ENCODE assay signal across 8 mouse cellular contexts in the genomic region with DNA sequence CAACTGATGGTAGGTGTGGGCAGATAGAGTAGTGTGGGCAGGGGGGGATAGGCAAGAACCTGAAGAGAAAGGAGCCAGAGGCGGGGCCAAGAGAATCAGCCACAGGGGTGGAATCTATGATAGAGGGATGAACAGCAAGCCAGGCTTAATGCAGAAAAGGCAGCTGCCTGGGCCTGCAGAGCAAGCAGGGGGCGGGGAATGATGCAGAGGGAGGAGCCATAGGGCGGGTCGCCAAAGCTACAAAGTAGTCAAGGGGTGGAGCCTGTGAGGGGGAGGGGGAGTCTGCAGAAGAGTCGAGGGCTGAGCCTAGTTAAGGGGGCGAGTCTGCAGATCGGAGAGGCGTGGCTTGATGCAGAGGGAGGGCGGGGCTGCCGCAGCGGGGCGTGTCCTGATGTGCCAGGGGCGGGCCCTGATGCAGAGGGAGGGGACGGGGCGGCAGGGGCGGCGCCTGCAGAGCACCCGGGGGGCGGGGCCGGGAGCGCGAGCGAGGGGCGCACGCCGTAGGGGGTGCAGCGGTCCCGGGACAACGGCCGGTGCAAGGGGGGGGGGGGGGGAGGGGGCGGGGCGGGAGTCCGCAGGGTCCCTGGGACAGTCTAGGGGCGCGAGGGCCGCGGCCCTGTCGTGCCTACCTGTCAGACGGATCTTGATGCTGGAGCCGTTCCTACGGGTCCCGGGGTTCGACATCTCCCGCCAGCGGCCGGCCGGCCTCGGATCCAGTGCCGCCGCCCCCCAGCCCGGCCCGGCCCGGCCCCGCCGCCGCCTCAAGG. TPM values are rescaled to one million over a fixed set of nuclear protein-coding genes. Genes with fewer than 3 reads are reported as not detected.
A peak's percentile ranks its signal among the peaks of the same experiment; 100 is the strongest.
DNase-seq lines count a peak whose midpoint lies in the region; ATAC-seq and TF ChIP-seq lines count a peak whose summit lies in the region.

No protein-coding gene starts in this region.

- H3K4me1 ChIP-seq in ES-E14 (ENCODE audit: control insufficient read depth in 2 of 2, insufficient read depth in 2 of 2, low read length in 2 of 2, poor library complexity in 1 of 2), result peaks cover 2 to 14% of the 10 kb centered on the region in 2 experiments; a peak in 3 of 4 replicates
- peaks cover 27% of the 10 kb centered on the region for H3K4me1 ChIP-seq in forebrain, embryonic 13.5 days
- peaks cover 45% of the 10 kb centered on the region for H3K4me1 ChIP-seq in neural tube, embryonic 15.5 days

- H3K36me3 ChIP-seq in ES-E14 (ENCODE audit: control insufficient read depth, insufficient read depth, low read length, poor library complexity, severe bottlenecking), result no peaks in the 10 kb centered on the region
- no peaks in the 10 kb centered on the region for H3K36me3 ChIP-seq in forebrain, embryonic 13.5 days (ENCODE audit: poor library complexity, severe bottlenecking)
- no peaks in the 10 kb centered on the region for H3K36me3 ChIP-seq in neural tube, embryonic 15.5 days

- peak overlapping the region; percentile 76 for H3K4me2 ChIP-seq in forebrain, embryonic 13.5 days
- H3K4me2 ChIP-seq in neural tube, embryonic 15.5 days, result peak overlapping the region; percentile 71

- in situ Hi-C loops in ES-E14 (cut with MboI; ENCODE audit: low sequenced_read_pairs in 2 of 2, unreplicated experiment in 2 of 2), result no loop called here

- 1% methylated on average over 15 of the region's 56 CpGs for WGBS in forebrain, embryonic 13.5 days
- WGBS in neural tube, embryonic 15.5 days, result under 1% methylated on average over 26 of the region's 56 CpGs

- H3K9ac ChIP-seq in ES-E14 (ENCODE audit: insufficient read depth, low read depth, low read length, poor library complexity, severe bottlenecking), result peak overlapping the region; percentile 91
- H3K9ac ChIP-seq in forebrain, embryonic 13.5 days, result peak overlapping the region; percentile 94
- H3K9ac ChIP-seq in neural tube, embryonic 15.5 days (replicated peaks), result peak overlapping the region; percentile 98

- intact Hi-C loops in heart, postnatal 10 days (cut with DNase I), result loop anchor here (5.0 kb wide), 2 partner anchors 53 to 88 kb away; no protein-coding TSS in a partner anchor

- peak overlapping the region; percentile 76 to 89 for H3K4me3 ChIP-seq in ES-E14 (ENCODE audit: insufficient read depth in 1 of 2, low read depth in 1 of 2, low read length in 2 of 2, poor library complexity in 1 of 2, severe bottlenecking in 1 of 2)
- H3K4me3 ChIP-seq in forebrain, embryonic 13.5 days, result peak overlapping the region; percentile 84
- H3K4me3 ChIP-seq in neural tube, embryonic 15.5 days (replicated peaks), result peak overlapping the region; percentile 95

- peak overlapping the region; percentile 78 for H3K27ac ChIP-seq in ES-E14 (ENCODE audit: insufficient read depth, low read depth, low read length, poor library complexity, severe bottlenecking)
- peak overlapping the region; percentile 83 for H3K27ac ChIP-seq in forebrain, embryonic 13.5 days
- peak overlapping the region; percentile 91 for H3K27ac ChIP-seq in neural tube, embryonic 15.5 days (replicated peaks)

- 0 out of 2 replicates have a peak, but pooled peaks cover 10% of the 10 kb centered on the region for H3K27me3 ChIP-seq in forebrain, embryonic 13.5 days
- H3K27me3 ChIP-seq in neural tube, embryonic 15.5 days (replicated peaks), result no peaks in the 10 kb centered on the region

- peak; percentile 98 for DNase-seq in ES-E14 (ENCODE audit: low read depth, low spot score)
- peak; percentile 85 to 91 for DNase-seq in heart, postnatal 10 days
- DNase-seq in kidney, postnatal 4 days, result peak; percentile 95 to 97
- DNase-seq in lung, adult 18-20 months, result peak; percentile 89 to 92
- peak; percentile 96 for DNase-seq in testis, postnatal 10 days (ENCODE audit: low spot score)

- H3K9me3 ChIP-seq in ES-E14 (ENCODE audit: control insufficient read depth, insufficient read depth, low read depth, low read length), result no peaks in the 10 kb centered on the region
- no peaks in the 10 kb centered on the region for H3K9me3 ChIP-seq in forebrain, embryonic 13.5 days (replicated peaks)
- H3K9me3 ChIP-seq in neural tube, embryonic 15.5 days (replicated peaks), result no peaks in the 10 kb centered on the region

- peak; percentile 27; the same call in 1 of the 2 replicates for ATAC-seq in cerebellum, adult (ENCODE audit: insufficient number of reproducible peaks, low FRiP score, low TSS enrichment)
- peak; percentile 73 for ATAC-seq in forebrain, embryonic 13.5 days
- peak; percentile 77 for ATAC-seq in neural tube, embryonic 15.5 days (ENCODE audit: low FRiP score)

TF ChIP-seq in ES-E14, 5 proteins besides CTCF, POLR2A, EP300 and RAD21:
- TF ChIP-seq ZNF384 (IDR thresholded peaks at IDR 0.05; ENCODE audit: low read depth, low read length) (no peak), HCFC1 (IDR thresholded peaks at IDR 0.05; ENCODE audit: borderline replicate concordance, insufficient read depth, low read length) (no peak), MAFK (IDR thresholded peaks at IDR 0.05; ENCODE audit: insufficient read depth, low read depth, low read length) (no peak), ZC3H11A (IDR thresholded peaks at IDR 0.05; ENCODE audit: borderline replicate concordance, low read depth, low read length) (no peak), CHD2 (IDR thresholded peaks at IDR 0.05; ENCODE audit: low read depth, low read length) (no peak)
TF ChIP-seq in ES-E14: peak in this region for 0.

RNA-seq across cellular contexts. Expression of a gene that starts 0.6 kb away (rescaled TPM):
- total RNA-seq in ES-E14 (2012; rRNA removed), result 17.9 and 19.2 TPM in 2 replicates
- 16.8 and 18.1 TPM in 2 replicates for polyA plus RNA-seq in forebrain, embryonic 13.5 days (2015; fragmentation: Nextera tagmentation; extraction: Ambion mirVana)
- 10 to 100 TPM; 28.7 to 33.6 TPM for total RNA-seq in heart, postnatal 10 days (2021)
- 22.4 and 23.7 TPM in 2 replicates for polyA plus RNA-seq in neural tube, embryonic 15.5 days (2015; fragmentation: Nextera tagmentation; extraction: Ambion mirVana)

Comparison
In these comparisons a context has a peak if more than half of its experiments do, and no peak if none do; other contexts are left out.
1. Peak in every context shown above with its lines: DNase-seq, ATAC-seq, H3K4me3 ChIP-seq and H3K27ac ChIP-seq.
2. ATAC-seq: peak in every context shown above with its lines; median percentile 77 in neural tube, embryonic 15.5 days; 73 in forebrain, embryonic 13.5 days; 27 in cerebellum, adult.